Mouse (Mus musculus) intestine, embryonic 14.5 days (tissue): ENCODE data around the gene Vps13a. TPM values are rescaled to one million over a fixed set of nuclear protein-coding genes. Genes with fewer than 3 reads are reported as not detected.

Experiments
- ATAC-seq: fragments of 200-750 bp; cut with Nextera tagmentation; replicated peaks from 2 replicates; pipeline ENCODE4 v1.8.0; 2017; ENCODE audit warnings: low read depth, moderate number of reproducible peaks, moderate TSS enrichment, moderate library complexity; ENCODE audit not compliant: low FRiP score, low TSS enrichment
- DNase-seq: peaks from one replicate; pipeline ENCODE4 v3.0.0-alpha.2; 2018; ENCODE audit warnings: low spot score
- H3K27ac ChIP-seq: fragments of 300-500 bp; sonication (generic); 2 replicates; pipeline ENCODE4 v1.5.1; 2014; ENCODE audit warnings: low read depth, mild to moderate bottlenecking, control low read depth
- H3K27me3 ChIP-seq: fragments of 300-500 bp; sonication (generic); replicated peaks from 2 replicates; pipeline ENCODE4 v1.6.1; 2014; ENCODE audit warnings: low read length, control low read depth; ENCODE audit not compliant: control insufficient read depth, insufficient read depth
- H3K36me3 ChIP-seq: fragments of 300-500 bp; sonication (generic); 2 replicates; pipeline ENCODE4 v1.6.1; 2014; ENCODE audit warnings: low read length, control low read depth; ENCODE audit not compliant: control insufficient read depth, insufficient read depth
- H3K4me1 ChIP-seq: fragments of 300-500 bp; sonication (generic); replicated peaks from 2 replicates; pipeline ENCODE4 v1.6.1; 2014; ENCODE audit warnings: low read length, control low read depth, mixed read lengths; ENCODE audit not compliant: control insufficient read depth, insufficient read depth
- H3K4me2 ChIP-seq: fragments of 300-500 bp; sonication (generic); 2 replicates; pipeline ENCODE4 v1.6.1; 2014; ENCODE audit warnings: low read length
- H3K4me3 ChIP-seq: fragments of 300-500 bp; sonication (generic); 2 replicates; pipeline ENCODE4 v1.5.1; 2014; ENCODE audit warnings: low read depth, low read length, control low read depth, mixed read lengths
- H3K9ac ChIP-seq: fragments of 300-500 bp; sonication (generic); 2 replicates; pipeline ENCODE4 v1.6.1; 2014; ENCODE audit warnings: mild to moderate bottlenecking, low read length
- H3K9me3 ChIP-seq: fragments of 300-500 bp; sonication (generic); 2 replicates; pipeline ENCODE4 v1.6.1; 2016; ENCODE audit warnings: low read length, control low read depth; ENCODE audit not compliant: control insufficient read depth
- WGBS: fragments of 180-500 bp; shearing (Covaris S2); extraction: QIAGEN DNeasy Blood & Tissue Kit; methylation state at CpG from one replicate; pipeline ENCODE4 v1.1.7; 2014; 5-methylcytosine and 5-hydroxymethylcytosine counted together
- polyA plus RNA-seq: library from polyadenylated mRNA; unstranded; fragments of >200 nt; fragmentation: Nextera tagmentation; extraction: Ambion mirVana; gene quantifications from 2 replicates; pipeline ENCODE4 v1.2.1, GENCODE M21; 2014

Vps13a gene
- 16.3 and 18.0 TPM in 2 replicates for polyA plus RNA-seq

DNA sequence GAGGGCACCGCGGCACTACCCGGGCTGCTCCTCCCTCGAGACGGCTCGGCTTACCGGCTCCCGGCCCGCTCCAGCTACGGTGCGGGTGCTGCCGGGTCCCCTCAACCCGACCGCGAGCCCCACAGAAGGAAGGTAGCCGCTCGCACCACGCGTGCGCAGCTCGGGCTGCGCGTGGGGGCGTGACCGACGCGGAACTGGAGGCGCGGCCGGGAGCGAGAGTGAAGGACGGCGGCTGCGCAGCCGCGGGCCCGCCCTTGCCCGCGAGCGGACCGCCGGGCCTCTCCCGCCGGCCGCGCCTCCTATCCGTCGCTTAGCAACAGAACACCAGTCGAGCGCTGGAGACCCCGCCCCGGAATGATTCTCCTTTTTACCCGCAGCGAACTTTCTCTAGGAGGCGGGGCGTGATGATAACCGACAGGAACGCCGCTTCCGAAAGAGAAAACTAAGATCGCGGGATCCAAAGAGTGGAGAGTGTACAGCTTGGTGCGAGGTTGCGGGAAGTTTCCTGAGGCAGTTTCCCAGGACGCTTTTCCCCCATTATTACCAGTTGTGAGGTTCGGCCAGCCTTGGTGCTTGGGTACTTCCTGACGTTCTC is at the start of gene Vps13a:
Gene Vps13a, minus strand, starts transcription at position 144 of the 595 bp plus-strand sequence.
- peak; percentile 97 for ATAC-seq

DNA sequence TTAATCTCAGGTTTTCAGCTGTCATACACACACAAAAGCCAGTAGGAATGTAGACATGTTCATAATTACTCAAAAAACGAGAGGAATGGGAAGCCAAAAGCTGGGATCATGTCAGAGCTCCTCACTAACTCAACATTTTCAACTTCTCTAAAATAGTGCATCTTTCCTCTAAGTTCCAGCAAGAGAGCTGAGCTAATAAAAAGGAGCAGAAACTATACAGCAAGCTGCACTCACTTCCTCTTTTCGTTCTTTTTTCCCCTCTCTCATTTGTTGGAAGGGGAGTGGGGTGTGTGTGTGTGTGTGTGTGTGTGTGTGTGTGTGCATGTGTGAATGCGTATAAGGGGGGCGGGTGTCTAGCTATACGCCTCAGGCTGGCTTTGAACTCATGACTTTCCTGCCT is 46.9 kb upstream of the Vps13a start:
- H3K9ac ChIP-seq: no peak overlapping the region
- no peaks in the 10 kb centered on the region for H3K9me3 ChIP-seq
- no peaks in the 10 kb centered on the region for H3K27me3 ChIP-seq
- DNase-seq (no peak), ATAC-seq (no peak)
- H3K36me3 ChIP-seq: no peaks in the 10 kb centered on the region
- H3K4me2 ChIP-seq: no peak overlapping the region
- H3K4me1 ChIP-seq: no peaks in the 10 kb centered on the region
- H3K4me3 ChIP-seq: no peak overlapping the region
- no peak overlapping the region for H3K27ac ChIP-seq
- WGBS: 77% methylated on average over 5 of the region's 5 CpGs

More for the DNA sequence above, at the start of gene Vps13a:
- Histone ChIP-seq H3K4me1 (peaks cover 9% of the 10 kb centered on the region; the same call in 1 of the 2 replicates), H3K9ac (peak within 1 kb of the TSS; percentile 49), H3K27me3 (0 out of 2 replicates have a peak, but pooled peaks cover 5% of the 10 kb centered on the region), H3K4me2 (peak within 1 kb of the TSS; percentile 80), H3K36me3 (no peaks in the 10 kb centered on the region), H3K9me3 (no peaks in the 10 kb centered on the region), H3K4me3 (peak within 1 kb of the TSS; percentile 55), H3K27ac (no peak within 1 kb of the TSS; the same call in 1 of the 2 replicates)
- DNase-seq: peak; percentile 90
- WGBS: under 1% methylated on average over 61 of the region's 67 CpGs

DNA sequence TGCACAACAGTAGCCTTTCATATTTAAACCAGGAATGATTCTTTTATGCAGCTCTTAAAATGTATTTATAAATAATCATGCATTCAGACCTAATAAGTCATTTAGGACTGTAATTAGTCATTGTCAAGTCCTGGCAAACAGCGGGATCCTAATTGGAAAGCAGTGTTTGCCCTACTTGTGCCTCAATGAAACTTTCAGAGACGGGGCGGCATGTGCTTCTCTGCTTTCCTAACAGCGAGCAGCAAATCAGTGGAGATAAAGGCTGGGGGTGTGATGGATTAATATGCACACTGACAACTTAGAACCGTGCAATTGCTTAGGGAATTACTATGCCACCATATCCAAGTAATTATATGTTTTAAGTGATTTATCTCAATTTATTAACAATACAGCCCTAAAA is 44.5 kb upstream of the Vps13a start:
- H3K4me2 ChIP-seq: no peak overlapping the region
- DNase-seq: no peak

DNA sequence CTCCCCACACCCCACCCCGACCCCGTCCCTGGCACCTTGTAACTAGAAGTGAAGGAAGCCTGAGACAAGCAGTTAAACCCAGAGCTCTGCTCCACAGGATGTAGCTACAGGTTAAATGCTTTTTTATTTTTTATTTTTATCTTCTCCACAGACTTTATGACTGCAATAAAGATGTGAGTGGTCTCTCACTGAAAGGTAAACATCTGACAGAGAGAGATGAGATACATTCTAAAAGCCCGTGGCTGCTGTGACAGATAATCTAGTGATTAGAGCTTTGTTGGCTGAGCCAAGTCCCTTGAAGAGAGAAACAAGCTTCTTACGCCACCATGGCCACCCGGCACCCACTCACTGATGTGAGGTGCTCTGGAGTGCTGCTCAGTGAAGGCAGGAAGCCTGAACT is 34.1 kb upstream of the Vps13a start:
- no peak overlapping the region for H3K4me3 ChIP-seq
- H3K9ac ChIP-seq: no peak overlapping the region
- H3K27ac ChIP-seq: no peak overlapping the region
- DNase-seq (no peak), ATAC-seq (peak; percentile 36; the same call in 1 of the 2 replicates)
- 23% methylated on average over 5 of the region's 5 CpGs for WGBS
- no peaks in the 10 kb centered on the region for H3K36me3 ChIP-seq
- H3K27me3 ChIP-seq: no peaks in the 10 kb centered on the region
- no peaks in the 10 kb centered on the region for H3K9me3 ChIP-seq
- H3K4me2 ChIP-seq: no peak overlapping the region
- H3K4me1 ChIP-seq: peaks cover 5% of the 10 kb centered on the region; the same call in 1 of the 2 replicates

More for the DNA sequence above, 44.5 kb upstream of the Vps13a start:
- Histone ChIP-seq H3K27ac (no peak overlapping the region), H3K27me3 (no peaks in the 10 kb centered on the region), H3K9ac (no peak overlapping the region), H3K4me3 (no peak overlapping the region), H3K4me1 (no peaks in the 10 kb centered on the region), H3K9me3 (no peaks in the 10 kb centered on the region), H3K36me3 (no peaks in the 10 kb centered on the region)
- no peak for ATAC-seq
- 63% methylated on average over 5 of the region's 5 CpGs for WGBS

DNA sequence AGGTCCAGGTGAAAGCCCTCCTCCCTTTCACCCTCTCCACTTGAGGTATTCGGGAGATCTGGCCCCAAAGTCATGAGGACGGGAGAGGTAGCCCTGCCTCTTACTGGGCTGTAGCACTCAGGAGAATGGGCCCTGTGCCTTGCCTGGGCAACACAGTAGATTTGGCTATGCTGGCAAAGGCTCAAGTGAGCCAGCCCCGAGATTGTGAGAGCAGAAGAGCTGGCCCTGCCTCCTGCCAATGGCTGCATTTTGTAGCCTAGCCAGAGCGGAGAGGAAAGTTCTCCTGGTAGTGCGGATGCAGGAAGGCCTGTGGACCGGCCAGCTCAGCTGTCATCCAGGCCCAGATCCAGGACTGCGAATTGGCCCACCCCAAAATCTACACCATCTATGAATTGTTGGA is 32.6 kb upstream of the Vps13a start:
- peaks cover 5% of the 10 kb centered on the region; the same call in 1 of the 2 replicates for H3K4me1 ChIP-seq
- ATAC-seq: no peak

DNA sequence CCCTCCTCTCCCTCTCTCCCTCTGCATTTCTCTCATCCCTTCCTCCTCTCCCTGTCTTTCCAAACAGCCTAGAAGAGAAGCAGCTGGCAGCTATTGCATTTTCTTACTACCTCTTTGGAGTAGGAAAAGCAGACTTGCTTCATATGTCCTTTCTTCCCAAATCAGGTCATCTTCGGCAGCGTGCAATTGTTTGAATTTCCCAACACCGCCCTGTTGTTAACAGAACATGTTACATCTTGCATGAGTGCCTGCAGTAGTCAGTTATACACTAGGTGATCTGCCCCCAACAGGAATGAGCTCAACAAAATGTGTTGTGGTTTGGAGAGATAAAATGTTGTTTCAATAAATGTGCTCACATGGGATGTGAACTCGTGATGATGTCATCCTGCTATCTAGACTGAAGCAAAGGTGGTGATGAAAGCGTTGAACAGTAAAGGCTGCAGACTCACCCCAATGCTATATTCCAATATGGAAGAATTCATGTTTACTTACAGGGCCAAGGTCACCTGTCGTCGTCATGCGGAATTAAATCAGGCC is 31.4 kb upstream of the Vps13a start:
- DNase-seq (no peak), ATAC-seq (no peak)
- H3K9me3 ChIP-seq: no peaks in the 10 kb centered on the region
- H3K27ac ChIP-seq: no peak overlapping the region
- no peaks in the 10 kb centered on the region for H3K27me3 ChIP-seq
- WGBS: 80% methylated on average over 8 of the region's 8 CpGs
- H3K9ac ChIP-seq: no peak overlapping the region
- no peak overlapping the region for H3K4me3 ChIP-seq
- no peak overlapping the region for H3K4me2 ChIP-seq
- H3K36me3 ChIP-seq: no peaks in the 10 kb centered on the region
- peaks cover 5% of the 10 kb centered on the region; the same call in 1 of the 2 replicates for H3K4me1 ChIP-seq

More for the DNA sequence above, 32.6 kb upstream of the Vps13a start:
- WGBS: 80% methylated on average over 7 of the region's 7 CpGs
- H3K27me3 ChIP-seq: no peaks in the 10 kb centered on the region
- H3K27ac ChIP-seq: no peak overlapping the region
- H3K9ac ChIP-seq: no peak overlapping the region
- H3K4me3 ChIP-seq: no peak overlapping the region
- H3K9me3 ChIP-seq: no peaks in the 10 kb centered on the region
- H3K4me2 ChIP-seq: no peak overlapping the region
- no peak for DNase-seq
- H3K36me3 ChIP-seq: no peaks in the 10 kb centered on the region

DNA sequence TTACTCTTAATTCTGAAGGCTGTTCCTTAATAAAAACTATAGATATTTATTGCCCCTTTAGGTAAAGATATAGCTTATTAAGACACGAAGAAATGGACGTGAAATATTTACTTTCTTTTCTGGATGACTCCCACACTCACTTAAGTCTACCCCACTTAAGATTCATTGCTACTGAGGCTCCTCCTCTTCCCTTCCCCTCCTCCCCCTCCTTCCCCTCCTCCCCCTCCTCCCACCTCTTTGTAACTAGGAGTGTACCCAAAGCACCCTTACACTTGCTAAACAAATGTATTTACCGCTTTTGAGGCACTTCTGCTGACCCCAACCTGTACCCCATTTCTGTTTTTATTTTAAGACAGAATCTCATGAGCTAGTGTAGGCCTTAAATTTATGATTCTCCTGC is 24.4 kb upstream of the Vps13a start:
- Histone ChIP-seq H3K9me3 (no peaks in the 10 kb centered on the region), H3K36me3 (no peaks in the 10 kb centered on the region), H3K27ac (no peak overlapping the region), H3K4me2 (no peak overlapping the region), H3K4me3 (no peak overlapping the region), H3K4me1 (no peaks in the 10 kb centered on the region), H3K9ac (no peak overlapping the region), H3K27me3 (no peaks in the 10 kb centered on the region)
- 30% methylated on average over 3 of the region's 3 CpGs for WGBS
- ATAC-seq: no peak
- DNase-seq: no peak

DNA sequence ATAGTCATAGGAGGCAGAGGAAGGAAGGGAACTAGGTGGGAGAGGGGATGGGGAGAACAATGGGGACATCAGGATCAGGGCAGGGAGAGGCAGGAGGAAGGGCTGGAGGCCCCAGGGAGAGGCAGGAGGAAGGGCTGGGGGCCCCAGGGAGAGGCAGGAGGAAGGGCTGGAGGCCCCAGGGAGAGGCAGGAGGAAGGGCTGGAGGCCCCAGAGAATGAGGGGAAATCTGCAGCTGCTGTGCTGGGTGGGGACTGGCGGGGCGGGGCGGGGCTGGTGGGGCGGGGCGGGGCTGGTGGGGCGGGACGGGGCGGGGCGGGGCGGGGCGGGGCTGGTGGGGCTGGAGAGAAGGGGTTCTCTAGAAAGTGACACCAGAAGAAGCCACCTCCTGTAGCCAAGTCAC is 23.8 kb upstream of the Vps13a start:
- Histone ChIP-seq H3K4me2 (no peak overlapping the region), H3K27ac (no peak overlapping the region), H3K4me3 (no peak overlapping the region), H3K36me3 (no peaks in the 10 kb centered on the region), H3K9ac (no peak overlapping the region), H3K27me3 (no peaks in the 10 kb centered on the region), H3K9me3 (no peaks in the 10 kb centered on the region), H3K4me1 (no peaks in the 10 kb centered on the region)
- ATAC-seq (no peak), DNase-seq (no peak)
- 47% methylated on average over 2 of the region's 11 CpGs for WGBS

DNA sequence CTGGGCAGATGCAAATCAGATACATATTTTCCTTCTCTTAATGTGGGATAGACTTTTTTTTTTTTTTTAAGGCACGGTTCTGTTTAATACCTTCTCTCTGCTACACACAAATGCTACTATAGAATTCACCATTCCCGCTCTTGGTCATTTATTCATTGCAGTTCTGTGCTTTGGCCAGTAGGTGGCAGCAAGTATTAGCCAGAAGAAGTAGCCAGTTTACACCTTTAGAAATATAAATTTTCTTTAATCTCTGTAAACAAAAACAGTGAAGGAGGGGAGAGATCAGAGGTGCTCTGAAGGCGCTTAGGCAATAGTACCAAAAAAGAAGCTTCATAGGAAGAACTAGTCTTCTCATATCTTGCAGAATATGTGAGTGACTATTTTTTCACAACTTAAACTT is 22.0 kb upstream of the Vps13a start:
- Histone ChIP-seq H3K9ac (no peak overlapping the region), H3K36me3 (no peaks in the 10 kb centered on the region), H3K9me3 (no peaks in the 10 kb centered on the region), H3K4me1 (no peaks in the 10 kb centered on the region), H3K4me2 (no peak overlapping the region), H3K4me3 (no peak overlapping the region), H3K27me3 (no peaks in the 10 kb centered on the region), H3K27ac (no peak overlapping the region)
- ATAC-seq: no peak
- no peak for DNase-seq
- WGBS: 3% methylated on average over 3 of the region's 3 CpGs
